Mouse (Mus musculus) common myeloid progenitor, adult 5-6 weeks (primary cell): ENCODE measurements around the gene Gm5148. TPM values are rescaled to one million over a fixed set of nuclear protein-coding genes. Genes with fewer than 3 reads are reported as not detected.
A peak's percentile ranks its signal among the peaks of the same experiment; 100 is the strongest.

Experiments
- ATAC-seq: replicated peaks from 2 replicates; pipeline ENCODE4 v1.8.0; 2016; ENCODE audit warnings: low read depth, mild to moderate bottlenecking, moderate TSS enrichment, inconsistent platforms; ENCODE audit not compliant: poor library complexity, severe bottlenecking
- total RNA-seq: library from RNA; stranded (forward); fragments of 200-1000, 187-1606 nt; gene quantifications from 2 replicates; pipeline ENCODE4 v1.2.3, GENCODE M21; 2017

Gm5148 gene
- total RNA-seq: 47.1 and 54.4 TPM in 2 replicates

- ATAC-seq: peak; percentile 10; the same call in 1 of the 2 replicates
Observed at GRCm38 (mm10) chr3:37724171-37724804, at the start of gene Gm5148. Gm5148 (minus strand) TSS chr3:37724490.

- ATAC-seq: 0 out of 2 replicates have a peak, but pooled peaks have one; percentile 1
Observed at GRCm38 (mm10) chr3:37770951-37771350, 46.7 kb upstream of the Gm5148 start.

GRCm38 (mm10) chr3:37769268-37769756 lies 45.0 kb upstream of the Gm5148 start:
- ATAC-seq: peak; percentile 91

GRCm38 (mm10) chr3:37767147-37768015 lies 43.1 kb upstream of the Gm5148 start:
- ATAC-seq: no peak

- no peak for ATAC-seq
Observed at GRCm38 (mm10) chr3:37766628-37767027, 42.3 kb upstream of the Gm5148 start.

GRCm38 (mm10) chr3:37765971-37766370 lies 41.7 kb upstream of the Gm5148 start:
- ATAC-seq: no peak

- ATAC-seq: no peak
Observed at GRCm38 (mm10) chr3:37765275-37765674, 41.0 kb upstream of the Gm5148 start.

GRCm38 (mm10) chr3:37762303-37762702 lies 38.0 kb upstream of the Gm5148 start:
- peak; percentile 67 for ATAC-seq

GRCm38 (mm10) chr3:37761741-37762140 lies 37.5 kb upstream of the Gm5148 start:
- no peak for ATAC-seq

GRCm38 (mm10) chr3:37760866-37761265 lies 36.6 kb upstream of the Gm5148 start:
- ATAC-seq: peak; percentile 45

- ATAC-seq: no peak
Observed at GRCm38 (mm10) chr3:37758611-37759322, 34.5 kb upstream of the Gm5148 start.

- peak; percentile 63 for ATAC-seq
Observed at GRCm38 (mm10) chr3:37758124-37758523, 33.8 kb upstream of the Gm5148 start.

GRCm38 (mm10) chr3:37757613-37758012 lies 33.3 kb upstream of the Gm5148 start:
- ATAC-seq: no peak

GRCm38 (mm10) chr3:37756005-37756404 lies 31.7 kb upstream of the Gm5148 start:
- ATAC-seq: no peak

GRCm38 (mm10) chr3:37754639-37755038 lies 30.3 kb upstream of the Gm5148 start:
- ATAC-seq: no peak

GRCm38 (mm10) chr3:37753148-37753547 lies 28.9 kb upstream of the Gm5148 start:
- ATAC-seq: no peak

GRCm38 (mm10) chr3:37748002-37748733 lies 23.9 kb upstream of the Gm5148 start:
- ATAC-seq: peak; percentile 85

GRCm38 (mm10) chr3:37747258-37748001 lies 23.1 kb upstream of the Gm5148 start:
- peak; percentile 13; the same call in 1 of the 2 replicates for ATAC-seq

- no peak for ATAC-seq
Observed at GRCm38 (mm10) chr3:37744050-37744449, 19.8 kb upstream of the Gm5148 start.
